Mouse (Mus musculus) ovary, postnatal 10 days (tissue): ENCODE measurements around the gene Sult2b1.

Source experiments
- DNase-seq: peaks from one replicate; pipeline ENCODE4 v3.0.0; 2022; ENCODE audit warnings: low spot score

Sult2b1 gene

GRCm38 (mm10) chr7:45770427-45771082 is 13.9 kb downstream of the Sult2b1 start:
- DNase-seq: no peak

- no peak for DNase-seq
Observed at GRCm38 (mm10) chr7:45767500-45767899, 17.0 kb downstream of the Sult2b1 start.

GRCm38 (mm10) chr7:45766764-45767163 is 17.7 kb downstream of the Sult2b1 start:
- DNase-seq: no peak

- no peak for DNase-seq
Observed at GRCm38 (mm10) chr7:45765995-45766394, 18.5 kb downstream of the Sult2b1 start.

GRCm38 (mm10) chr7:45760151-45760550 is 24.3 kb downstream of the Sult2b1 start:
- DNase-seq: no peak

GRCm38 (mm10) chr7:45759400-45759799 is 25.1 kb downstream of the Sult2b1 start:
- no peak for DNase-seq

- DNase-seq: no peak
Observed at GRCm38 (mm10) chr7:45755703-45756102, 28.8 kb downstream of the Sult2b1 start.

- DNase-seq: no peak
Observed at GRCm38 (mm10) chr7:45750162-45750561, 34.3 kb downstream of the Sult2b1 start.

GRCm38 (mm10) chr7:45749401-45749800 is 35.1 kb downstream of the Sult2b1 start:
- DNase-seq: no peak

- no peak for DNase-seq
Observed at GRCm38 (mm10) chr7:45748110-45748509, 36.4 kb downstream of the Sult2b1 start.

- no peak for DNase-seq
Observed at GRCm38 (mm10) chr7:45747450-45747849, 37.0 kb downstream of the Sult2b1 start.

GRCm38 (mm10) chr7:45746518-45746917 is 38.0 kb downstream of the Sult2b1 start:
- DNase-seq: no peak

GRCm38 (mm10) chr7:45744387-45744786 is 40.1 kb downstream of the Sult2b1 start:
- DNase-seq: no peak

- no peak for DNase-seq
Observed at GRCm38 (mm10) chr7:45742338-45742737, 42.1 kb downstream of the Sult2b1 start.

- no peak for DNase-seq
Observed at GRCm38 (mm10) chr7:45741777-45742176, 42.7 kb downstream of the Sult2b1 start.

GRCm38 (mm10) chr7:45741308-45741707 is 43.2 kb downstream of the Sult2b1 start:
- no peak for DNase-seq

- DNase-seq: no peak
Observed at GRCm38 (mm10) chr7:45739820-45740219, 44.6 kb downstream of the Sult2b1 start.

GRCm38 (mm10) chr7:45739162-45739763 is 45.2 kb downstream of the Sult2b1 start:
- DNase-seq: no peak

- DNase-seq: no peak
Observed at GRCm38 (mm10) chr7:45733477-45733876, 51.0 kb downstream of the Sult2b1 start.

- no peak for DNase-seq
Observed at GRCm38 (mm10) chr7:45730727-45731431, 53.6 kb downstream of the Sult2b1 start.

- no peak for DNase-seq
Observed at GRCm38 (mm10) chr7:45727625-45728024, 56.8 kb downstream of the Sult2b1 start.

- no peak for DNase-seq
Observed at GRCm38 (mm10) chr7:45726419-45726818, 58.0 kb downstream of the Sult2b1 start.

GRCm38 (mm10) chr7:45725713-45726112 is 58.8 kb downstream of the Sult2b1 start, which contains the start of gene Spaca4:
TSS of gene Spaca4 (minus strand) at chr7:45725813.
- DNase-seq: no peak
